Mouse (Mus musculus): ENCODE measurements around the gene Mxi1.

DNA sequence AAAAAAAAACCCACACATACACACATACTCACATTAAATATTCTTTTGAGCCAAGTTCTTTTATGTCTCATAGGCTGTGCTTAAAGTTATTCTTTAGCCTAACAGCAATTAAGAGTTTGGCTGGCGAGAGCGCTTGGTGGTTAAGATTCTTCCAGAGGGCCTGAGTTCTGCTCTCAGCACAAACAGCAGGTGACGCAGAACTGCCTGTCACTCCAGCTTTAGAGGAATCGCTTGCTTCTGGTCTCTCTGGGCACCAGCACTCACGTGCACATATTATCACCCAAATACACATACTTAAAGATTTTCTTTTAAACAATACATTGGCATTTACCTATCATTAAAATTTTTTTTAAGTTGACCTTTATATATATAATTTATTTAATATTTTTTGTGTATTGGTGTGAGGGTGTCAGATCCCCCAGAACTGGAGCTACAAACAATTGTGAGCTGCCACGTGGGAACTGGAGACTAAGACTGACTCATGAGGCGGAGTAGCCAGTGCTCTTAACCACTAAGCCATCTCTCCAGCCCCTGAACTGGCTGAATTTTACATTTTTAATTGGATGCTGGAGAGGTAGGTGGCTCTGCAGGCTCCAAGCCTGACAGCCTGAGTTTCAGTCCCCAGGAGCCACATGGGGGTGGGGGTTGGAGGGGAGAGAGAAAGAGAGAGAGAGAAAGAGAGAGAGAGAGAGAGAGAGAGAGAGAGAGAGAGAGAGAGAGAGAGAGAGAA lies 44.1 kb downstream of the Mxi1 start:
- no peak for TF ChIP-seq CTCF (IDR thresholded peaks at IDR 0.05; ENCODE audit: control insufficient read depth, insufficient read depth, insufficient read length)
- TF ChIP-seq MYOG (IDR thresholded peaks at IDR 0.05; ENCODE audit: control insufficient read depth, extremely low read depth, insufficient read length) = no peak
- TF ChIP-seq MYOD1 (IDR thresholded peaks at IDR 0.05; ENCODE audit: control insufficient read depth, insufficient read length, low read depth) = no peak
- TF ChIP-seq USF1 (IDR thresholded peaks at IDR 0.05; ENCODE audit: low read depth) = no peak
- no peak for TF ChIP-seq CEBPB (IDR thresholded peaks at IDR 0.05; ENCODE audit: low read depth)
- TF ChIP-seq MAX (IDR thresholded peaks at IDR 0.05) = no peak
- TF ChIP-seq FOSL1 (IDR thresholded peaks at IDR 0.05; ENCODE audit: insufficient read depth, low read length, poor library complexity, severe bottlenecking) = no peak
